Mouse (Mus musculus): Measurements from ENCODE around the gene Schip1. TPM values are rescaled to one million over a fixed set of nuclear protein-coding genes. Genes with fewer than 3 reads are reported as not detected.
A peak's percentile ranks its signal among the peaks of the same experiment; 100 is the strongest.

Schip1 gene
- polyA plus RNA-seq, 1 experiment from 2014 or later: 39.7 TPM

DNA sequence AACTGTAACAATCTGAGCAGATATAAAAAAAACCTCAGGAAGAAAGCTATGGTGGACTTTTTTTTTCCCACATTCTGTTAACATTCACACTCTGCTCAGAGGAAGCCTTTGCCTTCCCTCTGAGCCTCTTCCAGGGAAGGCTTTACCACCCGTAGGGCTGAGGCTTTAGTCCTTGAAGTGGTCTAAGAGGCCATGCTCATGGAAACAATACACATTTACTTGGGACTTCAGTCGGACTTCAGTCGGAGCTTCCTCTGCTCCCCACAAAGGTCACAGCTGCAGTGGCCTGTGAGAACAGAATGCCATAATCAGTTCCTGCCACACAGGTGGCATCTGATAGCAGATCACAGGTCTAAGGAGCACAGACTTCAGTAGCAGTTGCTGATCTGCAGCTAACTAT, 471.5 kb downstream of the Schip1 start:
- Histone ChIP-seq H3K4me1 (peaks cover 13% of the 10 kb centered on the region), H3K36me3 (no peaks in the 10 kb centered on the region), H3K27me3 (ENCODE audit: low read depth, poor library complexity, severe bottlenecking) (no peaks in the 10 kb centered on the region), H3K4me3 (no peak overlapping the region), H3K9me3 (replicated peaks) (peaks cover 15% of the 10 kb centered on the region), H3K27ac (replicated peaks) (no peak overlapping the region)
- no peak for DNase-seq (ENCODE audit: low spot score)
- 30% methylated on average over 3 of the region's 3 CpGs for WGBS

DNA sequence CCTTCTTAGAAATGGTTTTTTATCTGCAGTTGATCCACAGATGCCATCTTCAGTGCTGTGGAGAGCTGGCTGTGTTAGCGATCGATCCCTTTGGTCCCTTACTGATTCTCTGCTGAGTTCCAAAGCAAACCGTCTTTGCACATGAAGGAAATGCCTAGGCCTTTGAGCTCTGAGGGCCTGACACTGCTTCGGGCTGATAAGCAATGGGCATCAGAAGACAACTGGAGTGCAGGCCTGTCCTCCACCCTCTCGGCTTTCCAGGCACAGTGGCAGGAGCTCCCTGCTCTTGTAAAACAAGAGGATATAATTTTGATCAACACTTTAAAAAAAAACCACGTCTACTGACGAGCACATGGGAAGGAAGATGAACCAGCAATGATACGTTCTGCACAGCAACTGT, 477.1 kb downstream of the Schip1 start:
- DNase-seq (ENCODE audit: low spot score): no peak
- 91% methylated on average over 8 of the region's 8 CpGs for WGBS
- no peaks in the 10 kb centered on the region for H3K27me3 ChIP-seq (ENCODE audit: low read depth, poor library complexity, severe bottlenecking)

DNA sequence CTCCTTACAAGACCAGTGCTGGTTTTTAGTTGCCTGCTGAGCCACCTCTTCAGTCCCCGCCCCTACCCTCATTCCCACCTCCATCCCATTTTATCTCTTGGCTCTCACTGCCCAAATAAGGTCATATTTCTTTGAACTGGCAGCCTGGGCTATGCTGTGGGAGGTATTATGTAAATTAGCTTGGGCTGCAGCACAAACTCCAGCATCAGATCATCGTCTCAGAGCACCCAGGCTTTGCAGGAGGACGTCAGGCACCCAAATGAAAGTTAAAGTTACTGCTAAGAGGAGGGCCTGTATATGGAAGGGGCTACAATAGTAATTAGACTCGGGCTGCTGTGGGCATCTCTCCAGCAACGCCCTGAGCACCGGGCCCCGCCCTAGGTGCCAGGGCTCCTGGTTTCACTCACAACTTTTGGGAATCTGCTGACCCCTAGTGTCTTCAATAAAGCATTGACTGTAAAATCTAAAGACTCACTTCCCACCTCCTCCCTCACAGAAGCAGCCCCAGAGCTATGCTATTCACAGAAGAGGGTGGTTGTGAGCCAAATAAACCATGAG, 478.4 kb downstream of the Schip1 start:
- DNase-seq (ENCODE audit: low spot score): peak; percentile 43
- Histone ChIP-seq H3K27me3 (ENCODE audit: low read depth, poor library complexity, severe bottlenecking) (no peaks in the 10 kb centered on the region), H3K4me3 (peak overlapping the region; percentile 33; the same call in 1 of the 2 replicates), H3K9me3 (replicated peaks) (no peaks in the 10 kb centered on the region), H3K27ac (replicated peaks) (no peak overlapping the region), H3K36me3 (no peaks in the 10 kb centered on the region), H3K4me1 (peaks cover 25% of the 10 kb centered on the region)
- 3% methylated on average over 7 of the region's 7 CpGs for WGBS

More for the DNA sequence above, 477.1 kb downstream of the Schip1 start:
- no peaks in the 10 kb centered on the region for H3K36me3 ChIP-seq
- H3K9me3 ChIP-seq (replicated peaks): peaks cover 6% of the 10 kb centered on the region
- no peak overlapping the region for H3K4me3 ChIP-seq
- H3K4me1 ChIP-seq: peaks cover 25% of the 10 kb centered on the region
- H3K27ac ChIP-seq (replicated peaks): no peak overlapping the region

- Histone ChIP-seq H3K27me3 (ENCODE audit: low read depth, poor library complexity, severe bottlenecking) (no peaks in the 10 kb centered on the region), H3K9me3 (replicated peaks) (no peaks in the 10 kb centered on the region), H3K27ac (replicated peaks) (peak overlapping the region; percentile 23; the same call in 1 of the 2 replicates), H3K4me1 (peaks cover 25% of the 10 kb centered on the region), H3K4me3 (no peak overlapping the region), H3K36me3 (no peaks in the 10 kb centered on the region)
- no peak for DNase-seq (ENCODE audit: low spot score)
- 57% methylated on average over 7 of the region's 7 CpGs for WGBS
Observed at GRCm38 (mm10) chr3:68544811-68545210, 480.2 kb downstream of the Schip1 start.

DNA sequence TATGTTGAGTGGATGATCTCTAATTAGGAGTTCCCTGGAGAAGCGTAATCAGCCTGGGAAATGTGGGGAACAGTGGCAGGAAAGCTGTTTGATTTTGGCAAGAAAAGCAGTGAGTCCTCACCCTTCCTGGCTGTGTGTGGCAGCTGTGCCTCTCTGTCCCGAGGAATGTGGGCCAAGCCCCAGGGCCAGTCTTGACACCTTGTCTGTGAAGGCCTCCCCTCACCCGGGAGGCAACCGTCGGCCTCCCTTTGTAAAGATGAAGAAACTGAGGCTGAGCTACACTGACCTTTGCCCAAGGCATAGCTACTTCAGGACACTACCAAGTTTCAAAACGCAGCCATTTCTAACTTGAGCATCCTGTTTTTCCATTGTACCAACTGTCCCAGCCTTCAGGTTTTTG, 481.3 kb downstream of the Schip1 start:
- no peaks in the 10 kb centered on the region for H3K9me3 ChIP-seq (replicated peaks)
- H3K4me1 ChIP-seq: peaks cover 25% of the 10 kb centered on the region
- H3K27me3 ChIP-seq (ENCODE audit: low read depth, poor library complexity, severe bottlenecking): no peaks in the 10 kb centered on the region
- no peak overlapping the region for H3K4me3 ChIP-seq
- H3K36me3 ChIP-seq: no peaks in the 10 kb centered on the region
- no peak overlapping the region for H3K27ac ChIP-seq (replicated peaks)
- 67% methylated on average over 6 of the region's 6 CpGs for WGBS
- DNase-seq (ENCODE audit: low spot score): no peak

DNA sequence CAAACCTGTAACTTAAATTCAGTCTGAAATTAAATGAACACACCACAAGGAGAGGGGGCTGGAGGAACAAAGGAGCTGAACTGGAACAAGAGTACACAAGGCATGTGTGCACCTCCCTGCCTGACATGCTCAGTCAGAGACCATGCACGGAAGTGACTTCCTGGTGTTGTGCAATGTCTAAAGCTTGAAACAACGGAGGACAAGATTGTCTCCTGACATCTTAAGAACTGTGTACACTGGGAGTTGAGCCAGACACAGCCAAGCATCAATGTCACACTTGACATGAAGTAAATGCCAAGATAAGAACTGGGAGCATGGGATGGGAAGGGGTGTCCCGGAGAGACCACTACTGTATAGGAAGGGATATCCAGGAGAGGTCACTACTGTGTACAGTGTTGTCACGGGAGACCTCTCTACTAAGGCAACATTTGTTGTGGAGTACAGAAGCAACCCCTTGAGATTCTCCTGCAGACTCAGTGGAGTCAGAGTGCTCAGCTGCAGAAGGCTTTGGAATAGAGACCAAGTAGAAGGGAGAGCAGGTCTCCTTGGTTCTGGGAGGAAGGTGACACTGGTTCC, 490.6 kb downstream of the Schip1 start:
- DNase-seq (ENCODE audit: low spot score): no peak
- Histone ChIP-seq H3K9me3 (replicated peaks) (no peaks in the 10 kb centered on the region), H3K27me3 (ENCODE audit: low read depth, poor library complexity, severe bottlenecking) (no peaks in the 10 kb centered on the region), H3K4me3 (no peak overlapping the region), H3K27ac (replicated peaks) (no peak overlapping the region), H3K4me1 (no peaks in the 10 kb centered on the region), H3K36me3 (no peaks in the 10 kb centered on the region)
- WGBS: 78% methylated on average over 4 of the region's 4 CpGs

- no peaks in the 10 kb centered on the region for H3K4me1 ChIP-seq
- H3K27ac ChIP-seq (replicated peaks): no peak overlapping the region
- H3K27me3 ChIP-seq (ENCODE audit: low read depth, poor library complexity, severe bottlenecking): no peaks in the 10 kb centered on the region
- 95% methylated on average over 9 of the region's 9 CpGs for WGBS
- no peaks in the 10 kb centered on the region for H3K36me3 ChIP-seq
- no peaks in the 10 kb centered on the region for H3K9me3 ChIP-seq (replicated peaks)
- no peak for DNase-seq (ENCODE audit: low spot score)
- no peak overlapping the region for H3K4me3 ChIP-seq
Observed at GRCm38 (mm10) chr3:68556891-68557290, 492.3 kb downstream of the Schip1 start.

DNA sequence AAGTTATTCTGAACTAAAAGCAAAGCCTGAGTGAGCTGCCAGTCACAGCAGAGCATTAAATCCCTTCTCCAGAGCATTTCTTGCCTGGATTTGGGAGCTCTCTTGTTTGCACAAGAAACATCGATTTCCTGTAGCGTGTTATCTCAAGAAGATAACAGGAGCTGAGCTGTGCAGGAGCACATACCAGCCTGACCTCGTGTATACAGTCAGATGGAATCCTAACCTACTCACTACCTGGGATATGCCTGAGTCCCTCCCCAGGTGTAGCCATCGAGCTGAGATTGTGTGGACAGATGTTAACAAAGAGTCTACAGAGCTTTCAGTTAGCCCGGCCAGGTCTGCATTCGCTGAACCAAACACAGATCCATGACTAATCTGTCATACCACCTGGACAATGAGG, 494.1 kb downstream of the Schip1 start:
- no peaks in the 10 kb centered on the region for H3K4me1 ChIP-seq
- WGBS: 81% methylated on average over 6 of the region's 6 CpGs
- H3K9me3 ChIP-seq (replicated peaks): no peaks in the 10 kb centered on the region
- no peaks in the 10 kb centered on the region for H3K36me3 ChIP-seq
- DNase-seq (ENCODE audit: low spot score): no peak
- no peak overlapping the region for H3K4me3 ChIP-seq
- no peaks in the 10 kb centered on the region for H3K27me3 ChIP-seq (ENCODE audit: low read depth, poor library complexity, severe bottlenecking)
- no peak overlapping the region for H3K27ac ChIP-seq (replicated peaks)

- 86% methylated on average over 5 of the region's 5 CpGs for WGBS
- no peak overlapping the region for H3K4me3 ChIP-seq
Observed at GRCm38 (mm10) chr3:68560057-68560456, 495.5 kb downstream of the Schip1 start.

GRCm38 (mm10) chr3:68562838-68563237, 498.2 kb downstream of the Schip1 start:
- H3K4me3 ChIP-seq: no peak overlapping the region
- no peaks in the 10 kb centered on the region for H3K27me3 ChIP-seq (ENCODE audit: low read depth, poor library complexity, severe bottlenecking)
- no peak overlapping the region for H3K27ac ChIP-seq (replicated peaks)
- no peak for DNase-seq (ENCODE audit: low spot score)
- H3K4me1 ChIP-seq: peaks cover 18% of the 10 kb centered on the region
- H3K9me3 ChIP-seq (replicated peaks): no peaks in the 10 kb centered on the region
- H3K36me3 ChIP-seq: no peaks in the 10 kb centered on the region
- 74% methylated on average over 2 of the region's 2 CpGs for whole genome bisulfite sequencing

More at GRCm38 (mm10) chr3:68560057-68560456, 495.5 kb downstream of the Schip1 start:
- Histone ChIP-seq H3K9me3 (replicated peaks) (no peaks in the 10 kb centered on the region), H3K27ac (replicated peaks) (no peak overlapping the region), H3K36me3 (no peaks in the 10 kb centered on the region), H3K27me3 (ENCODE audit: low read depth, poor library complexity, severe bottlenecking) (no peaks in the 10 kb centered on the region), H3K4me1 (peaks cover 4% of the 10 kb centered on the region)
- no peak for DNase-seq (ENCODE audit: low spot score)

DNA sequence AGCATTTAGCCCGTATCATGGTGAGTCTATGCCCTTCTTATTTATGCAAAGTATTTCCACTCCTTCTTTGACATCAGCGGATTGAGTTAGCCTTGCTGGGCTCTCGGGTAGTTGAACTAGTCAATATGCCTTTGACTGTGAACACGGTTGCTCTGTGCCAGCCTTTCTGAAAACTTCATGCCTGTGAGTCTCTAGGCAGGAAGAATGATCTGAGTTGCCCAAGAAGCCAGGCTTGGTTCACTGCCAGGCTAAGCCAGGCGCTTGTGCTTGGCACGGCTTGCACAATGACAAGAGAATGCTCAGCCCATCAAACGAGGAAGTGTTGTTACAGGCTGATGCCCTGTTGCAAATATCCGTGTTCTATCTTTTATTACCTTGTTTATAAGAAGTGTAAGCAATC, 499.3 kb downstream of the Schip1 start:
- DNase-seq (ENCODE audit: low spot score): no peak

GRCm38 (mm10) chr3:68564978-68565674, 500.5 kb downstream of the Schip1 start:
- Histone ChIP-seq H3K4me1 (peaks cover 27% of the 10 kb centered on the region), H3K4me3 (no peak overlapping the region), H3K27me3 (ENCODE audit: low read depth, poor library complexity, severe bottlenecking) (no peaks in the 10 kb centered on the region), H3K27ac (replicated peaks) (0 out of 2 replicates have a peak overlapping the region, but pooled peaks have one; percentile 9), H3K36me3 (no peaks in the 10 kb centered on the region), H3K9me3 (replicated peaks) (no peaks in the 10 kb centered on the region)
- DNase-seq (ENCODE audit: low spot score): no peak
- WGBS: 63% methylated on average over 10 of the region's 10 CpGs

More for the DNA sequence above, 499.3 kb downstream of the Schip1 start:
- Histone ChIP-seq H3K27me3 (ENCODE audit: low read depth, poor library complexity, severe bottlenecking) (no peaks in the 10 kb centered on the region), H3K4me3 (no peak overlapping the region), H3K9me3 (replicated peaks) (no peaks in the 10 kb centered on the region), H3K27ac (replicated peaks) (no peak overlapping the region), H3K36me3 (no peaks in the 10 kb centered on the region), H3K4me1 (peaks cover 27% of the 10 kb centered on the region)
- 86% methylated on average over 8 of the region's 8 CpGs for WGBS

DNA sequence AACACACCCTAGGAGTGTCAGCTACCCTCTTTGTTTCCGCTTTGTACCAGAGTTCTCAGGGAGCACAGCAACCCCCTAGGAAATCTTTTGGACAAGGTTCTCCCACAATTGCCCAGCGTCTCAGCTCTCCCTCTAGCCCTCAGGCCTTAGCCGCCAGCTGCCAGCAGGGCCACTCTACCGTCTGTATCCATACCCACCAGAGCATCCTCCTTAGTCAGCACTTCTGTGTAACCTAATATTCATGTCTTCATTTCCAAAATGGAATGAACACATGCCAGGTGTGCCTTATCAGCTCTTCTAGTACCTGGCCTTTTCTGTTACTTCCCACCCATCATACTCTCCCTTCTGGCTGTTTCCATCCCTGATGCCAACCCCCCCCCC, 501.1 kb downstream of the Schip1 start:
- DNase-seq (ENCODE audit: low spot score): no peak
- H3K9me3 ChIP-seq (replicated peaks): no peaks in the 10 kb centered on the region
- 67% methylated on average over 4 of the region's 4 CpGs for WGBS
- H3K36me3 ChIP-seq: no peaks in the 10 kb centered on the region
- no peak overlapping the region for H3K4me3 ChIP-seq
- peaks cover 27% of the 10 kb centered on the region for H3K4me1 ChIP-seq
- no peaks in the 10 kb centered on the region for H3K27me3 ChIP-seq (ENCODE audit: low read depth, poor library complexity, severe bottlenecking)
- 0 out of 2 replicates have a peak overlapping the region, but pooled peaks have one; percentile 9 for H3K27ac ChIP-seq (replicated peaks)
